Mouse (Mus musculus) ES-CJ7 (cell line): Measurements from ENCODE around the gene Gm10487.
"Not testable (repeated sequence)": the region's sequence is repeated elsewhere in the genome, so short reads cannot be mapped to it uniquely, and the experiment has no call there.

ENCODE experiments used
- DNase-seq: peaks from one replicate; pipeline ENCODE4 v3.0.0; 2011; ENCODE audit warnings: low read depth, low spot score

Gene Gm10487

GRCm38 (mm10) chrX:30843369-30843768 is at the start of gene Gm10487:
Gene Gm10487 (minus strand): TSS chrX:30843469.
- not testable (repeated sequence) for DNase-seq
